Mouse (Mus musculus) cortical plate, adult 2 months (tissue): ENCODE results near the gene Cd28.

Experiments
- CTCF ChIP-seq: fragments of 200-500 bp; IDR thresholded peaks from 2 replicates; pipeline ENCODE4 v1.5.1; 2011; ENCODE audit warnings: mild to moderate bottlenecking, control low read depth, low read length; ENCODE audit not compliant: insufficient read depth; ENCODE audit errors: extremely low read depth
- POLR2A ChIP-seq: fragments of 200-500 bp; IDR thresholded peaks from 2 replicates; pipeline ENCODE4 v1.6.1; 2011; ENCODE audit warnings: mild to moderate bottlenecking, low read length, control low read depth; ENCODE audit not compliant: insufficient read depth; ENCODE audit errors: extremely low read depth

DNA sequence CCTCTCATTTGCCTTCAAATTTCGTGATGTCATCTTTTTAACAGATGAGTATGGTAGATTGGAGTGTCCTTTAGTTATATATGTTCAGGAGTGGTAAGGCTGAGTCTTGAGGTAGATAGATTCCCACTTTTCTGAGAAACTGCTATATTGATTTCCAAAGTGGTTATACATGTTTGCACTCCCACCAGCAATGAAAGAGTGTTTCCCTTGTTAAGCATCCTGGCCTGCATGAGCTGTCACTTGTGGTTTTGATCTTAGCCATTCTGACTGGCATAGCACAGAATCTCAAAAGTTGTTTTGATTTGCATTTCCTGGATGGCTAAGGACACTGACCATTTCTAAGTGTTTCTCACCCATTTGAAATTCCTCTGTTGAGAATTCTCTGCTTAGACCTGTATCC lies 27.7 kb downstream of the Cd28 start:
- no peak for TF ChIP-seq POLR2A
- no peak for TF ChIP-seq CTCF
